Mouse (Mus musculus) liver, postnatal 0 days (tissue): ENCODE data around the gene Zeb2. TPM values are rescaled to one million over a fixed set of nuclear protein-coding genes. Genes with fewer than 3 reads are reported as not detected.

ENCODE experiments used
- ATAC-seq: fragments of 200-750 bp; cut with Nextera tagmentation; 2 replicates; pipeline ENCODE4 v1.8.0; 2017; ENCODE audit warnings: mild to moderate bottlenecking, moderate library complexity
- DNase-seq: peaks from one replicate; pipeline ENCODE4 v3.0.0-alpha.2; 2016
- H3K27ac ChIP-seq: fragments of 300-500 bp; sonication (generic); 2 replicates; pipeline ENCODE4 v1.5.1; 2014; ENCODE audit warnings: antibody characterized with exemption, moderate library complexity, mild to moderate bottlenecking, low read depth
- H3K27me3 ChIP-seq: fragments of 300-500 bp; sonication (generic); 2 replicates; pipeline ENCODE4 v1.6.1; 2014; ENCODE audit warnings: low read length, control low read depth, mixed read lengths; ENCODE audit not compliant: insufficient read depth
- H3K36me3 ChIP-seq: fragments of 300-500 bp; sonication (generic); replicated peaks from 2 replicates; pipeline ENCODE4 v1.6.1; 2014; ENCODE audit warnings: mild to moderate bottlenecking, control low read depth, low read length, moderate library complexity, mixed read lengths; ENCODE audit not compliant: insufficient read depth
- H3K4me1 ChIP-seq: fragments of 300-500 bp; sonication (generic); 2 replicates; pipeline ENCODE4 v1.6.1; 2014; ENCODE audit warnings: antibody characterized with exemption, mild to moderate bottlenecking, control low read depth; ENCODE audit not compliant: insufficient read depth
- H3K4me2 ChIP-seq: fragments of 300-500 bp; sonication (generic); 2 replicates; pipeline ENCODE4 v1.6.1; 2014; ENCODE audit warnings: low read depth, mild to moderate bottlenecking, low read length, moderate library complexity, mixed read lengths
- H3K4me3 ChIP-seq: fragments of 300-500 bp; sonication (generic); 2 replicates; pipeline ENCODE4 v1.5.1; 2014; ENCODE audit warnings: low read depth, low read length
- H3K9ac ChIP-seq: fragments of 300-500 bp; sonication (generic); replicated peaks from 2 replicates; pipeline ENCODE4 v1.6.1; 2014; ENCODE audit warnings: mild to moderate bottlenecking, moderate library complexity
- H3K9me3 ChIP-seq: fragments of 300-500 bp; sonication (generic); 2 replicates; pipeline ENCODE4 v1.6.1; 2016; ENCODE audit warnings: mild to moderate bottlenecking, control low read depth, low read length, mixed read lengths
- CTCF ChIP-seq: sonication (generic); IDR thresholded peaks from 2 replicates; pipeline ENCODE4 v1.5.1; 2016; ENCODE audit warnings: antibody characterized with exemption, low read depth
- EP300 ChIP-seq: IDR thresholded peaks from 2 replicates; pipeline ENCODE4 v1.6.1; 2016; ENCODE audit warnings: antibody characterized with exemption, low read depth, mild to moderate bottlenecking
- WGBS: fragments of 180-500 bp; shearing (Covaris S2); extraction: QIAGEN DNeasy Blood & Tissue Kit; methylation state at CpG from one replicate; pipeline ENCODE4 v1.1.7; 2014; ENCODE audit not compliant: insufficient replicate concordance; 5-methylcytosine and 5-hydroxymethylcytosine counted together
- polyA plus RNA-seq: library from polyadenylated mRNA; unstranded; fragments of >200 nt; fragmentation: Nextera tagmentation; extraction: Ambion mirVana; gene quantifications from 2 replicates; pipeline ENCODE4 v1.2.1, GENCODE M21; 2015

Zeb2 gene
- polyA plus RNA-seq, 1 experiment from 2014 or later, result 8.8 TPM

- H3K27me3 ChIP-seq, result no peaks in the 10 kb centered on the region
- H3K4me1 ChIP-seq, result no peaks in the 10 kb centered on the region
- no peaks in the 10 kb centered on the region for H3K36me3 ChIP-seq
- no peak overlapping the region for H3K4me3 ChIP-seq
- ATAC-seq, result no peak
- no peak overlapping the region for H3K9ac ChIP-seq
- H3K4me2 ChIP-seq, result no peak overlapping the region
- no peak for DNase-seq
- 81% methylated on average over 7 of the region's 7 CpGs for WGBS
- no peak overlapping the region for H3K27ac ChIP-seq
- no peaks in the 10 kb centered on the region for H3K9me3 ChIP-seq
- no peak for TF ChIP-seq CTCF
- TF ChIP-seq EP300, result no peak
Observed at GRCm38 (mm10) chr2:45028091-45028638, 89.0 kb downstream of the Zeb2 start.

GRCm38 (mm10) chr2:45017186-45017800 lies 99.9 kb downstream of the Zeb2 start:
- Histone ChIP-seq H3K4me2 (no peak overlapping the region), H3K27me3 (no peaks in the 10 kb centered on the region), H3K4me1 (no peaks in the 10 kb centered on the region), H3K27ac (no peak overlapping the region), H3K36me3 (peaks cover 22% of the 10 kb centered on the region), H3K9ac (no peak overlapping the region), H3K4me3 (no peak overlapping the region), H3K9me3 (no peaks in the 10 kb centered on the region)
- ATAC-seq (no peak), DNase-seq (no peak)
- 72% methylated on average over 5 of the region's 5 CpGs for WGBS
- TF ChIP-seq EP300 (no peak), CTCF (no peak)

- H3K4me2 ChIP-seq, result no peak overlapping the region
- ATAC-seq (no peak), DNase-seq (no peak)
- H3K27me3 ChIP-seq, result no peaks in the 10 kb centered on the region
- no peaks in the 10 kb centered on the region for H3K9me3 ChIP-seq
- no peak overlapping the region for H3K9ac ChIP-seq
- H3K4me1 ChIP-seq, result no peaks in the 10 kb centered on the region
- TF ChIP-seq CTCF (no peak), EP300 (no peak)
- H3K4me3 ChIP-seq, result no peak overlapping the region
- no peak overlapping the region for H3K27ac ChIP-seq
- WGBS, result 66% methylated on average over 5 of the region's 5 CpGs
- peaks cover 13% of the 10 kb centered on the region for H3K36me3 ChIP-seq
Observed at GRCm38 (mm10) chr2:45013325-45013724, 103.9 kb downstream of the Zeb2 start.

GRCm38 (mm10) chr2:45012676-45013075 lies 104.5 kb downstream of the Zeb2 start:
- Histone ChIP-seq H3K4me1 (no peaks in the 10 kb centered on the region), H3K36me3 (peaks cover 12% of the 10 kb centered on the region), H3K9ac (no peak overlapping the region), H3K4me2 (no peak overlapping the region), H3K4me3 (no peak overlapping the region), H3K9me3 (no peaks in the 10 kb centered on the region), H3K27ac (no peak overlapping the region), H3K27me3 (no peaks in the 10 kb centered on the region)
- TF ChIP-seq CTCF, result no peak
- TF ChIP-seq EP300, result no peak
- ATAC-seq, result no peak
- WGBS, result 84% methylated on average over 3 of the region's 3 CpGs
- DNase-seq, result no peak

- WGBS, result 73% methylated on average over 1 of the region's 1 CpGs
- Histone ChIP-seq H3K9me3 (no peaks in the 10 kb centered on the region), H3K36me3 (peaks cover 4% of the 10 kb centered on the region; the same call in 1 of the 2 replicates), H3K27me3 (no peaks in the 10 kb centered on the region), H3K4me3 (no peak overlapping the region), H3K4me2 (no peak overlapping the region), H3K27ac (no peak overlapping the region), H3K4me1 (no peaks in the 10 kb centered on the region), H3K9ac (no peak overlapping the region)
- TF ChIP-seq EP300, result no peak
- TF ChIP-seq CTCF, result no peak
- no peak for ATAC-seq
- no peak for DNase-seq
Observed at GRCm38 (mm10) chr2:45010701-45011100, 106.5 kb downstream of the Zeb2 start.

GRCm38 (mm10) chr2:44999906-45000305 lies 117.3 kb downstream of the Zeb2 start:
- H3K4me2 ChIP-seq, result no peak overlapping the region
- H3K27me3 ChIP-seq, result no peaks in the 10 kb centered on the region
- WGBS, result 69% methylated on average over 6 of the region's 6 CpGs
- no peaks in the 10 kb centered on the region for H3K9me3 ChIP-seq
- H3K36me3 ChIP-seq, result peaks cover 19% of the 10 kb centered on the region
- ATAC-seq (no peak), DNase-seq (no peak)
- H3K4me3 ChIP-seq, result no peak overlapping the region
- H3K4me1 ChIP-seq, result no peaks in the 10 kb centered on the region
- H3K27ac ChIP-seq, result no peak overlapping the region
- H3K9ac ChIP-seq, result no peak overlapping the region
- no peak for TF ChIP-seq CTCF
- no peak for TF ChIP-seq EP300

- H3K27me3 ChIP-seq, result no peaks in the 10 kb centered on the region
- no peak for TF ChIP-seq EP300
- no peak for TF ChIP-seq CTCF
- H3K4me3 ChIP-seq, result no peak overlapping the region
- WGBS, result 87% methylated on average over 5 of the region's 5 CpGs
- H3K27ac ChIP-seq, result no peak overlapping the region
- no peak overlapping the region for H3K4me2 ChIP-seq
- H3K9ac ChIP-seq, result no peak overlapping the region
- ATAC-seq, result no peak
- no peaks in the 10 kb centered on the region for H3K4me1 ChIP-seq
- no peaks in the 10 kb centered on the region for H3K9me3 ChIP-seq
- peaks cover 20% of the 10 kb centered on the region for H3K36me3 ChIP-seq
- no peak for DNase-seq
Observed at GRCm38 (mm10) chr2:44998710-44999109, 118.5 kb downstream of the Zeb2 start.
